Mouse (Mus musculus): Measurements from ENCODE around the gene Scamp2. TPM values are rescaled to one million over a fixed set of nuclear protein-coding genes. Genes with fewer than 3 reads are reported as not detected.

Gene Scamp2
- total RNA-seq, 2 experiments from 2014 or later, result 44.2 to 45.0 TPM

DNA sequence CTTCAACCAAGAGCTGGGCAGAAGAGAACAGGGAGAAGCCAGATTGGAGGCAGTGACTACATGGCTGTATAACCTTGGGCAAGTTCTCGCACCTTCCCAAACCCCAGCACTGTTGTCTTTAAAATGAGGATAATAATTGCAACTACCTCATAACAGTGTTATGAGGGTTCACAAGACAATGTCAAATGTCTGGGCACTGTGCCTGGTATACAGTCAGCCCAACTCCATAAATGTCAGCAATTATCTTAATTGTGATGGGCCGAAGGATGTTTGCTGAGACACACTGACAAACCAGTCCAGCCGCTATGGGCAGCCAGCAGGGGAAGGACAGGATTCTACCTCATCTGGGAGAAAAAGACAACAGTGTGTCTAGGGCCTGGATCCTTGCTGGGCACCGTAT, 54.0 kb downstream of the Scamp2 start:
- intact Hi-C loops (cut with DNase I; ENCODE audit: low total_unique reads), result loop anchor here (5.0 kb wide), 1 partner anchor 38 kb away; the partner anchor contains the start of gene Csk
- no peak for DNase-seq

DNA sequence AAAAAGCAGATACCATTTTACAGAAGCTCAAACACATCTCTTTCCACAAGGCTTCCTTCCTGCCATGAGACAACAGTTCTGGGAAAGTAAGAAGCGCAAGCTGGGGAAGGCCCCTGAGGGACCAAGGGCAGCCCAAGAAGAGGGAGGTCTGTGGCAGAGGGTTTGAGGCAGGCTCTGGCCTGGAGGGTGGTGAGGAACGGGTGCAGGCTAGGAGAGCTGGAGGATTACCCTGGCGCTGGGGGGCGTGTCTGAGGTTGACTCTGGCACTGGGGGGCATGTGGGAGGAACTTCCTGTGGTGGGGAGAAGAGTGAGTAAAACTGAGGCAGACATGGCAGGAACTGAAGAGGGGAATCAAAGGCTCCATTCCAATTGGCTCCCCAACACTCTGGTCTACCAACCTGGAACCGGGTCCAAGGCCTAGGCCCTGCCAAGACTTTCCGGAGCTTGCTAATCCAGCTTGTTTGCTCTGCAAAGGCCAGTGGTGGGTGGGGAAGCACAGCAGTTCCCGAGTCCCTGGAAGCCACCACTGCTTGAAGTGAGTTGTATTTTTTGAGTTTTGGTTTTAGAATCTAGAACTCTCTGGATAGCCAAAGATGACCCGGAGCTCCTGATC, 56.9 kb downstream of the Scamp2 start:
- intact Hi-C loops (cut with DNase I; ENCODE audit: low total_unique reads), result loop anchor here (5.0 kb wide), 1 partner anchor 35 kb away; the partner anchor contains the start of gene Csk
- DNase-seq, result no peak

DNA sequence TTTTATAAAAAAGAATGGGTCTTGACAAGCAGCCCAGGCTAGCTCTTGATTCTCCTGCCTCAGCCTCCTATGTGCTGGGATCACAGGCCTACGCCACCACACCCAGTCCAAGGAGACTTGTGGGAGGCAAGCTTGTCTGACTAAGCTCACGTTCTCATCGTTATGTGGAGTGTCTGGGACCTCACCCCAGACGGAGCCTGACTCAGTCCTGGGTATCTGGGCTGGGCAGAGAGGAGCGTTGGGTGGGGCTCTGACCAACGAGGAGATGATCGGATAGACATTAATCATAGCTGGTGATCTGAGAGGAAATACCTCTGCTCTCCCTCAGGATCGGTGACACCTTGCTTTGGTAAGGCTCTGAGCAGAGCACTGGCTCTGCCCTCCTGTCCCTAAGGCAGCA, 58.1 kb downstream of the Scamp2 start:
- intact Hi-C loops (cut with DNase I; ENCODE audit: low total_unique reads), result loop anchor here (5.0 kb wide), 1 partner anchor 33 kb away; the partner anchor contains the start of gene Csk
- no peak for DNase-seq

DNA sequence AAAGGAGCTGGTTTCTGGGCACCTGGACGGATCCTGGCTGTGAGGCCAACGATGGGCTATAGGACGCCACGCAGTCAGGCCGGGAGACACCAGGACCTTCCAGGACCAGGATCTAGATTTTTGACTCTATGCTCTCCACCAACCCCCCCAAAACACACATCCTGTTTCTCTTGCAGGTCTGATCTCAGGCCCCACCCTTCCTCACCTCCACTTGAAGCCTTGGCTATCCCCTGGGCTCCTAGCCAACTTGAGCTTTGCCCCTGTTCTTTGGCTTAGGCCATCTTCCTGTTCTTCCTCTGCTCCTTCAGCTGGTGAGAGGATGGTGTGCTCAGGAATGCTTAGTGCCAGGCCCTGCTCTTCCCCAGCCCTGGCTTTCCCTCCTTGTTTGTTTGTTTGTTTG, 59.9 kb downstream of the Scamp2 start, which contains the start of gene Lman1l:
TSS of gene Lman1l (minus strand) at position 101 of the 400 bp plus-strand sequence.
- intact Hi-C loops (cut with DNase I; ENCODE audit: low total_unique reads), result no loop called here
- DNase-seq, result no peak

DNA sequence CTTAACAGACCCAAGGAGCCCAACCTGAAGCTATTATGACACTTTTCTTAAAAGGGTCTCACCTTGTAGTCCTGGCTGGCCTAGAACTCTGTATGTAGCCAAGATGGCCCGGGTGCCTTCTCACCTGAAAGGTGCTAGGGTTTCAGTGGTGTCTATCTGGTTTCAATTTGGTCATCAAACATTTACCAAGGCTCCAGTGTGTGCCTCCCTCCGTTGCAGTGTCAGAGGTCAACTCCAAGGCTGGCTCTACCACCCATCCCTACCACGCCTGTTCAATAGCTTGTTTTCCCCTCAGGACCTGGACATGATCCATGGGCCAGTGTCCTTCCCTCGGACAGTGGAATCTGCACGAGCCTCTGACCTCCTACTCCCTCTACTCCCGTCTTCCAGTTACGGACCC, 63.6 kb downstream of the Scamp2 start:
- DNase-seq, result no peak
- intact Hi-C loops (cut with DNase I; ENCODE audit: low total_unique reads), result no loop called here

GRCm38 (mm10) chr9:57625674-57626500, 65.1 kb downstream of the Scamp2 start:
- intact Hi-C loops (cut with DNase I; ENCODE audit: low total_unique reads), result no loop called here
- no peak for DNase-seq

DNA sequence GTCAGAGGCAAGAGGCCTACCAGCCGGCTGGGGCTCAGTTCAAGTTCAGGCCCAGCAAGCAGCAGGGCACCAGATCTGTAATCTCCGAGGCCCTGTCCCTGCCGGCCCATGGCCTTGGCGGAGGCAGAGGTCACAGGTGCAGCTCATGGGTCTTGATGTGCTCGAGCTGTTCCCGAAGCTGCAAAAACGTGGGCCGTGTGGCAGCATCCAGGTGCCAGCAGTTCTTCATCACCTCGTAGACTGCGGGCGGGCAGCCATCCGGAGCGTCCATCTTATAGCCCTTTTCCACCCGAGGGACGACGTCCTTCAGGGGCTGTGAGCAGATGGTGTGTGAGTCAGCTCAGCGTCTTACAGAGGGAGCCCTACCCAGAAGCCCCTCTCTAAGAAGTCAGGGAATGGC, 66.4 kb downstream of the Scamp2 start:
- DNase-seq, result no peak
- intact Hi-C loops (cut with DNase I; ENCODE audit: low total_unique reads), result no loop called here

GRCm38 (mm10) chr9:57627892-57628291, 67.1 kb downstream of the Scamp2 start:
- DNase-seq, result no peak
- intact Hi-C loops (cut with DNase I; ENCODE audit: low total_unique reads), result loop anchor here (2.0 kb wide), 1 partner anchor 17 kb away; no protein-coding TSS in a partner anchor

DNA sequence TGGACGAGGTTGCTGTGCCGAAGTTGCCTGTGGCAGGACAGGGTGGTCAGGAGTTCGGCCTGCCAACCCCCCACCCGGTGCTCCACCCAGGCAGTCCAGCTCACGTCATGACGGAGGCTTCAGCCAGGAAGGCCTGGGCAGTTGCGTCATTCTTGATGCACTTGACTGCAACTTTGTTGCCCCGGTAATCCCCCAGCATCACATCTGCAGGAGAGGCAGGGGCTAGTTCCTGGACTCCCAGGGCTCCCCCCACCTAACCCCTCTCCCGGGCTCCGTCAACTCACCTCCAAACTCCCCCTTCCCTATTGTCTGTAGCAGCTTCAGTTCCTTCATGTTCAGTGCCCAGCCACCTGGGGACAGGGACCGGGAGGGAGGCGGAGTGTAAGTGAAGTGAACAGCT, 68.0 kb downstream of the Scamp2 start:
- no peak for DNase-seq
- intact Hi-C loops (cut with DNase I; ENCODE audit: low total_unique reads), result loop anchor here (2.0 kb wide), 1 partner anchor 16 kb away; no protein-coding TSS in a partner anchor

DNA sequence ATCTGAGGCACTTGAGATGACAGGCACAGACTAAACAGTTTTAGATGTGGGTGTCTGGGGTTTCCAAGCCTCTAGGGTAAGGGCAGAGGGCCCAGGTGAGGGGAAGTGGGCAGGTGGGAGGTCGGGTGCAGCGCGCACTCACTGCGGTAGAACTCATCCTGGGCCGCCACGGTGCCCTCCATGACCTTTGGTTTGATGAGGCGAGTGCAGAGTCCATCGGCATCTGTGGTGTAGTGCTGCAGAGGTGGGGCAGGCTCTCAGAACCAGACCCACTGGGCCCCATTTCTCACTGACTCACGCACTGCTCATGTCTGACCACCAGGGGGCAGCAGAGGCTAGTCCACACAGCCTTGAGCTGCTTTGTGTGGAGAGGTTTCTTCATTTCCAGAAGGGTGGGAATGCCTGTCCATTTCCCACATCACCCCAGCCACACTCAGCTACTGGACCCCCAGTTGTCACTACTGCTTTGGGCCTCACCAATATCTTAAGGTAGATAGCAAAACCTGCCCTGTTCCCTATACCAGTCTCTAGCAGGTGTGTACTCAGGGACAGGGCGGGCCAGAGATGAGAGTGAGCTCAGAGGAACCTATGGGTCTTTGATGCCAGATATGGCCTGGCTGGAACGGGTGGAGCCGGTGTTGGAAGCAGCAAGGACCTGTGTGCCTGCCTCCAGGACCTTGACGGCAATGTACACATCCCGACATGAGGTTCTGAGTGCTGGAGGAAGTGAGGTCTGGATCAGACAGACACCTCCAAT, 68.6 kb downstream of the Scamp2 start:
- DNase-seq, result peak; percentile 80
- intact Hi-C loops (cut with DNase I; ENCODE audit: low total_unique reads), result loop anchor here (2.0 kb wide), 1 partner anchor 16 kb away; no protein-coding TSS in a partner anchor

DNA sequence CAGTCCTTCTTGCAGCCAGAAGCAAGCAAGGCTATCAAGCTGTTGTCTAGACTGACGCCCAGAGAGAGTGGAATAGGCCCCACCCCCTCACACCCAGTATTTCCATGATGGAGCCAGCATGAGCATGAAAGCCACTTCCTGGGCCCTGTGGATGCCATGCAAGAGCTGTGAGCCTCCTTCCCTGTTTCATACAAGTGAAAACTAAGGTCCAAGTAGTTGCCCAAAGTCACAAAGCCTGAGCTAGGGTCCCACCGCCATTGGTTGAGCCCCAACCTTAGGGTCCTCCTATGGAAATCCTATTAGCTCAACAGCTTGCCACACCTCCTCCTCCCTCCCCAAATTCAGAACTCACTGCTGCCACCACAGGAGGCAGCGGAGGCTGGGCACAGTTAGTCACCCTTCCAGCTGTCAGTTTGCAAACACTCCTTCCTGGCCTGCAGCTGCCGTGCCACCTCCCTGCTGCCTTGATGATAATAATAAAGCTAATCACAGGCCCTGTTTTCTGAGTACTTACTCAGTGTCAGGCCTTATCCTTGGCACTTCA, 72.8 kb downstream of the Scamp2 start:
- intact Hi-C loops (cut with DNase I; ENCODE audit: low total_unique reads), result no loop called here
- no peak for DNase-seq

- no peak for DNase-seq
- intact Hi-C loops (cut with DNase I; ENCODE audit: low total_unique reads), result no loop called here
These were observed 76.5 kb downstream of the Scamp2 start for GRCm38 (mm10) chr9:57637272-57637671.

GRCm38 (mm10) chr9:57637741-57638322, 77.1 kb downstream of the Scamp2 start:
- intact Hi-C loops (cut with DNase I; ENCODE audit: low total_unique reads), result no loop called here
- peak; percentile 79 for DNase-seq

Other genes with a start within 250 kb of the Scamp2 start
- gene Ppcdc, start 120.8 kb upstream of the Scamp2 start, total RNA-seq (2021), result 1 to 10 TPM; 7.3 to 7.6 TPM
- 1 to 10 TPM; 3.6 to 6.4 TPM for gene Scamp5, start 92.9 kb upstream of the Scamp2 start, total RNA-seq (2021)
- gene Rpp25, start 56.9 kb upstream of the Scamp2 start, total RNA-seq (2021), result not detected
- 1,000 to 10,000 TPM; 1,175 to 1,382 TPM for gene Cox5a, start 39.7 kb upstream of the Scamp2 start, total RNA-seq (2021)
- 1 to 10 TPM; 4.5 to 6.1 TPM for gene Fam219b, start 23.4 kb upstream of the Scamp2 start, total RNA-seq (2021)
- 10 to 100 TPM; 69.8 to 87.0 TPM for gene Mpi, start 8.2 kb upstream of the Scamp2 start, total RNA-seq (2021)
- 1 to 10 TPM; 3.4 to 4.3 TPM for gene Ulk3, start 28.5 kb downstream of the Scamp2 start, total RNA-seq (2021)
- not detected for gene Cplx3, start 45.3 kb downstream of the Scamp2 start, total RNA-seq (2021)
- not detected for gene Lman1l, start 59.8 kb downstream of the Scamp2 start, total RNA-seq (2021)
- gene Csk, start 92.7 kb downstream of the Scamp2 start, total RNA-seq (2021), result 10 to 100 TPM; 14.5 to 19.3 TPM
- gene Cyp1a2, start 122.8 kb downstream of the Scamp2 start, total RNA-seq (2021), result not detected
- gene Cyp1a1, start 127.0 kb downstream of the Scamp2 start, total RNA-seq (2021), result under 1 TPM; 0.16 to 0.37 TPM
- 1 to 10 TPM; 6.4 to 6.7 TPM for gene Edc3, start 147.6 kb downstream of the Scamp2 start, total RNA-seq (2021)
- gene Clk3, start 204.9 kb downstream of the Scamp2 start, total RNA-seq (2021), result 10 to 100 TPM; 36.2 to 36.5 TPM